Mouse (Mus musculus): ENCODE measurements around the gene Reln.

Reln gene

DNA sequence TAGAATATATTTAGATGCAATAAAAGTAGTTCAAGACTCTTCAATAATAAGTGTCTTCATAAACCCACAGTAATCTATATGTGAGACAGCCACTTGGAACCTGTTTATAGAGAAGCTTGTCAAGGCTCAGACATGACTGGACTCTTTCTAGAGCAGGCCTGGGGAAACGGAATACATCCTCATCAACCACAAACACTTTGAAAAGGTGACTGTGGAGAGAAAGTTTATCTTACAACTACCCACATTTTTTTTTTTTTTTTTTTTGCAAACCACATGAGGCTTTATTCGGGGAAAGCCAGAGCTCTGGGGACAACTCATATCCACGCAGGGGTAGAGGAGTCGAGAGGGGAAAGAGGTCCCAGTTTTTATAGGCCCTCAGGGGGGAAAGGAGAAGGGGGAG is 36.6 kb downstream of the Reln start:
- no peak for DNase-seq (ENCODE audit: low spot score in 2 of 2)

DNA sequence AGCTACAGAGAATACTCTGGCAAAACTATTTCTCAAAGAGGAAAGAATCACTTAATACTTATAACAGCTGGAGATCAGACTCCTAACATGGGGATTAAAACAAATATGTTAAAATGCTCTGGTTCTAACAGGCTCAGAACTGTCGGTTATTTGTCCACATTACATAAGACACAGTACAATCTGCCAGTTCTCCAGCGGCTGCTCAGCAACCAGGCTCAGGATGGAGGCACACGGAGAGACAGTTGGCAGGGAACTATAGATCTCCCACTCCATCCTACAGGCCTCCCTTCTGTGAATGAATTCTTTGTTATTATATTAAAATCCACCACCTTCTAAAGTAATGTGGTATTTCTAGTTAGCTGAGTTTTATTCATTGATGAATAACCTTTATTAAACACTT is 37.4 kb downstream of the Reln start:
- DNase-seq (ENCODE audit: low spot score in 2 of 2), result no peak

DNA sequence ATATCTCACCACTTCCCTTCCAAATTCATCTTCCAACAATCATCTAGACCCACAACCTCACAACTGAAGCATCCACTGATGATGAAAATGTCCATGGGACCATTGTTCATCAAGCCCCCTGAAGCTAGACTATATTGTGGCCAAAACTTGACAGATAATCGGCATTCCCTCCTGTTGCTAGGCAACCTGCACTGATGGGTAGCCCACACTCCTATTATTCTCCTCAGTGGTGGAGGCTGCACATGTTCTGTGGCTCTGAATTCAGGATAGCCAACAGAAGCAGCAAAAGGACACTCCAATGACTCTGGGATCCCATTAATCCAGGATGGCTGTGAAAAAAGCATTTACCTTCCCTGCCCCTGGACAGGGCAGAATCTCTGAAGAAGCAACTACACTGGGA is 40.8 kb downstream of the Reln start:
- no peak for DNase-seq (ENCODE audit: low spot score in 2 of 2)

DNA sequence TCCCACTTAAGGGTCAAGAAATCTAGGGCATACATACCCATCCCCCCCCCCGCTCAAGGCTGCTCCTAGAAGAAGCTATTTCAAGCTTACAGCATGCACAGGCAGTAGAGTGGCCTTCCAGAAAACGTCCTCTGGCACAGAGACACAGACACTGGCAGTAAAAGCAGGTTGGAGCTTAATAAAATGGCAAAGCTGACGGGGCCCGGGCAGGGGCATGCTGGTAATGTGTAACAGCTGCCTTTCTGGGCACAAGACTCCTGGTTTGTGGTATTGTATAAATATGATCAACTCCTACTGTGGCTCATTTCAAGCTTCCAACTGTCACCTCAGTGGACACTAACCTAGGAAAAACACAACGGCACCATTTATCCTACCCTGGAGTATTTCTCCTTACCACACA is 42.2 kb downstream of the Reln start:
- DNase-seq (ENCODE audit: low spot score in 2 of 2), result no peak

DNA sequence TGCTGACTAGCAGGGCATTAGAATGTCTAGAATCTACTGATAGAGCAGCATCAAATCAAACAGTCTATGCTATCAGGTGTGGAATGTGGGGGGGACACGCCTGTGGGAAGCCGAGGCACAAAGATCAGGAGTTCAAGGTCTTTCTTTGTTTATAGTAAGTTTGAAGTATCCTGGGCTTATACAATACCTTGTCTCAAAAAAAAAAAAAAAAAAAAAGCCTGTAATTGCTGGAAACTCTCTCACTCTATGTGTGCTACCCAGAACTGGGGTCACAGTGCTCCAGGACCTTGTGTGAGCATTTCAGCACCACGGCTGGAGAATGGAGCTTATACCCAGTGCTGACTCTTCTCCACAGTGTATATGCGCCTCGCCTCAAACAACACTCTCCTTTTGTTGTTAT is 43.7 kb downstream of the Reln start:
- DNase-seq (ENCODE audit: low spot score in 2 of 2), result no peak

GRCm38 (mm10) chr5:22300046-22300445 is 44.5 kb downstream of the Reln start:
- no peak for DNase-seq (ENCODE audit: low spot score in 2 of 2)

DNA sequence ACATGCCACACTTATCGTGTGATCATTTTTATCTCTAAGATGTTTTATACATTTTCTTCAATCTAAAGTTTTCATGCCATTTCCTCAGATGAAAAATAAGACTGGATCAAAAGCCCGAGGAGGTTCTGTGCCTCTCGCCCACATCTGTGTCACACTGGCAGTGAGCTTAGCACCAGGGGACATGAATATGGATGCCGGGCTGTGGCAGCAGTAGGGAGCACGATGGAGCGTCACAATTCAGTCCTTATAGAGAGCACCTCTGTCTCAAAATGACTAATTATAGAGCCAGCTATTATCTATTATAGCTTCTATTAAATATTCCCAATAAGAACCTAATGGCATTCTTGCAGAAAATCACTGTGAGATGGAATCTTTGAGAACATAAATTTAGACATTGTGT is 49.3 kb downstream of the Reln start:
- DNase-seq (ENCODE audit: low spot score in 2 of 2), result no peak

DNA sequence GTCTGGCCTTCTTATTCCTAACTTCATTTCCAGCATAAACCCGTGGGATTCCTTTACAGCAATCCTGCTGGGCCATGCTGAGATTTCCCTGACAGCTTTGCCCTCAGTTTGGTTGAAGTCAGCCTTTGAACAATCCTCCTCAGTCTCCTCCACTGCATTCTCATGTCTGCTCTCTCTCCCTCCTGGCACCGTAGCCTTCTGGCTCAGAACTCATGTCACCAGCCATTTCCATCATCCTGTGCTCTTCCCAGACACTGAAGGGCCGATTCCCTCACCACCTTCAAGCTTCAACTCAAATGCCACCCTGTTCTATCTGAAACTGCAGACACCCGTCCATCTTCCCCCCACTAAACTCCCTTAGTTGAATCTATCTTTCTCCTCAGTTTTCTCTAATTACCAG is 53.1 kb downstream of the Reln start:
- DNase-seq (ENCODE audit: low spot score in 2 of 2), result no peak

DNA sequence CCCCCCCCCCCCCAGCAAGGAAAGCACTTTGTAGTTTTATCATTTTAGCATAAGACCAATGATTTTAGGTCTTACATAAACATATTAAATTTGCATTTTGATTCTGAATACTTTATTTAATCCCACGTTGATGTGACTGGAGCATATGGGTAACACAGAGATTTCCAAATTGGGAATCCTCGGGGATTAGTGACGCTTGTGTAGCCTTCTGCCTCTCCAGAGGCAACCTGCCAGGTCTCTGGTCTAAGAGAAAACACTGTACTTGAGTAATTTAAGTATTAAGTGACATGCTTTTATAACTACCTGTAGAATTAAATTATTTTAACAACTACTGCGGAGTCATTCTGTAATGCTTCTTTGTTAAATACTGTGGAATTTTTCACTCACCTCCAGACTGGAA is 59.1 kb downstream of the Reln start:
- no peak for DNase-seq (ENCODE audit: low spot score in 2 of 2)

DNA sequence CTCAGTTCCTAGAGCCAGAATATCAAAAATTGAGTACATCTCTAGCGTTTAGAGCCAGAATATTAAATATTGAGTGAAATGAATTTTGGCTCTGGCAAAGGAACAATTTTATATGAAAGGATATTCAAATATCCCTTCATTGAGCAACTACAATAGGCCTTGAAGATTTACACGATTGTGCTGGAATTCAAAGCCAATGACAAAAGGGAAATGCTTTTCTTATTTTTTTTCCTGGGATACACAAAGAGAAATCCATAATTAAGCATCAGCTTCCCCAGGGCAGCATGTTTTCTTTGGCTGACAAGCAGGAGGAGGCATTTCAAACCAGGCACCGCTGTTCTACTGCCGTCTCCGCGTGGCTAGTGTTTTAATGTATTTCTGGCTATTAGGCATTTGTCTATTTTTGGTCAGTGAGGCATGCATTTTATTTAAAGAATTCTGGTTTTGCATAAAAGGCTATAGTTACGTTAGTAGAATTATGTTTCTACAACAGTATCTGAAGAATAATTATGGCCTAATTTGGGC is 62.3 kb downstream of the Reln start:
- no peak for DNase-seq (ENCODE audit: low spot score in 2 of 2)

DNA sequence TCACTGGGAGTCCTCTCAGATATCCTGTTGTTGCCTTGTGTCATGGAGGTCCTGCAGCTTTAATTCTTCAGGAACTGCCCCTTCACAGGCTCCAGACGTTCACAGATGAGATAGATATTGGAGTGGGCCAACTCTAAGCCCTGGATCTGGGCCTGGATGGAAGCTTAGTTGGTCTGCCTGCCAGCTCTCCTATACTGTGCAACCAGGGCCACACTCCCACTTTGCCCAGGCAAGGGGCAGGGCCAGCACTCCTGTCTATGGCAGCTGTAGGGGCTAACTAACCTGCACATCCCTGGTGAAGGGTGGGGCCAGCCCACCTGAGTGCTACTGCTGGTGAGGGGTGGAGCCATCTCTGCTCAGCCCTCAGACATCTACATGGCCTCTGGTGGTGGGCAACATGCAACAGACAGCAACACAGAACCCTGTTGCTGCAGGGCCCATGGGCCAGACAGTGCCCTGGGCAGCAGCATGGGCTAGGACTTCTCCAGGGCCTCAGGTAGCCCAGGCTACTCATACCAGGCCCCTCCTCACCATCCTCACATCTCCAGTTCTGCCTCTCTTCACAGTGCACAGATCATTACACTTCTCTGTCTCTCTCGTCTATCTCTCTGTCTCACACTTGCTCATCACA is 63.9 kb downstream of the Reln start:
- DNase-seq (ENCODE audit: low spot score in 2 of 2), result no peak

GRCm38 (mm10) chr5:22279201-22279600 is 65.3 kb downstream of the Reln start:
- no peak for DNase-seq (ENCODE audit: low spot score in 2 of 2)

GRCm38 (mm10) chr5:22274134-22274533 is 70.4 kb downstream of the Reln start:
- DNase-seq (ENCODE audit: low spot score in 2 of 2), result no peak

GRCm38 (mm10) chr5:22266489-22267301 is 77.8 kb downstream of the Reln start:
- no peak for DNase-seq (ENCODE audit: low spot score in 2 of 2)

- no peak for DNase-seq (ENCODE audit: low spot score in 2 of 2)
Measured at GRCm38 (mm10) chr5:22262351-22262765, 82.1 kb downstream of the Reln start.

GRCm38 (mm10) chr5:22255346-22255745 is 89.2 kb downstream of the Reln start:
- no peak for DNase-seq (ENCODE audit: low spot score in 2 of 2)

- DNase-seq (ENCODE audit: low spot score in 2 of 2), result no peak
Measured at GRCm38 (mm10) chr5:22253910-22254309, 90.6 kb downstream of the Reln start.

GRCm38 (mm10) chr5:22253318-22253717 is 91.2 kb downstream of the Reln start:
- DNase-seq (ENCODE audit: low spot score in 2 of 2), result no peak

- no peak for DNase-seq (ENCODE audit: low spot score in 2 of 2)
Measured at GRCm38 (mm10) chr5:22247850-22248249, 96.7 kb downstream of the Reln start.

DNA sequence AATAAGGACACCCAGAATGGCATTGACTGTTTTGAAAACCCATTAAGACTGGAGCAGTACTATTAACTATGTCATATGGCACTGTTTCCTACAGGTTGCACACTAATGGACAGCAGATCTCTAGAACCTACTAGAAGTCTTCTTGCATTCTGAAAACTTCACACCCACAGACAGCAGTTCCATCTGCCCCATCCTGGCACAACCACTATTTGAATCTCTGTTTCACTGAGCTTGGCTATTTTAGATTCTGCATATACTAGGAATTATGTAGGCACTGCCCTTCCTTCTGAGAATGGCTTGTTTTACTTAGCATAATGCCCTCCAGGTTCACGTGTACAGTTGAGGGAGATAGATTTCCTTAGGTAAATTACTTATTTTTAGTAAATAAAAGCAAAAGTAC is 99.4 kb downstream of the Reln start:
- DNase-seq (ENCODE audit: low spot score in 2 of 2), result no peak

DNA sequence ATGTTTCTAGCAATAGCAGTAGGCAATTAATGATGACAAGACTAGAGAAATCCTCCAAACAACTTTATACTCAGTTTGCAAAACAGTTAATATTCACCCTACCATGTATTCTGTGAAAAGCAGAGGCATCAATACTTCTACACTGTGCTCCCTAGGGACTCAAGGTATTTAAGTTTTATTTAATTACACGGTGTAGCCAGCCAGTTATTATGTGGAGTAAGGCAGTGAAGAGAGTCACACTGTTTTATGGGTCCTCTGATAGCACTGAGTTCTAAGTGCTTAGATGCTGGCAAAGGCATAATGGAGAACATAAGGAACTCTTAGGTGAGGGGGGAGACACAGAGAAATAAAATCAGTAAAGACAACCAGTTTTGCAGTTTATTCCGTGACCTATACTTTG is 101.0 kb downstream of the Reln start:
- no peak for DNase-seq (ENCODE audit: low spot score in 2 of 2)

DNA sequence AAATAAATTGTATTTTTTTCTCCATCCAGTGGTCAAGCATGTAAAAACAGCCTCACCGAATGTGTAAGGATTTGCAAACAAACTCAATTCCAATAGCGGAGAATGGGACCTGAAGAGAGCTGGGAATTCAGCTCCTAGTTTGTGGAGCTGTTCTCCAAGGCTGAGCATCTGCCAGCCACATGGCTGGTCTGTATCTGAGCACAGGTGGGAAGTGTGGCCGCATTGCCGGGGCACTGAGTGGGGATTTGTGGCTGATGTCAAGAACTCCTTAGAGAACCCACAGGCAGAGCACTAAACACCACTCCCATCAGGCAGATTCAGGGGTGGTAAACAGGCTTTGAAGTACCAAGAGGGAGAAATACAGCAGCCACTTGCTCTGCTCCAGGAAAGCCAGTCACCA is 102.9 kb downstream of the Reln start:
- no peak for DNase-seq (ENCODE audit: low spot score in 2 of 2)

- no peak for DNase-seq (ENCODE audit: low spot score in 2 of 2)
Measured at GRCm38 (mm10) chr5:22236801-22237200, 107.7 kb downstream of the Reln start.
